Mouse (Mus musculus): ENCODE data around the gene Tekt4. TPM values are rescaled to one million over a fixed set of nuclear protein-coding genes. Genes with fewer than 3 reads are reported as not detected.

Gene Tekt4
- total RNA-seq, 2 experiments from 2014 or later: 0.26 TPM; not detected in 1

GRCm38 (mm10) chr17:25433223-25433616 lies 21.2 kb upstream of the Tekt4 start:
- peak; percentile 29 for DNase-seq

- peak; percentile 81 for DNase-seq
These were observed 20.5 kb upstream of the Tekt4 start, which contains the start of gene Cacna1h for GRCm38 (mm10) chr17:25433617-25434606. TSS of gene Cacna1h (minus strand) at chr17:25433783.

DNA sequence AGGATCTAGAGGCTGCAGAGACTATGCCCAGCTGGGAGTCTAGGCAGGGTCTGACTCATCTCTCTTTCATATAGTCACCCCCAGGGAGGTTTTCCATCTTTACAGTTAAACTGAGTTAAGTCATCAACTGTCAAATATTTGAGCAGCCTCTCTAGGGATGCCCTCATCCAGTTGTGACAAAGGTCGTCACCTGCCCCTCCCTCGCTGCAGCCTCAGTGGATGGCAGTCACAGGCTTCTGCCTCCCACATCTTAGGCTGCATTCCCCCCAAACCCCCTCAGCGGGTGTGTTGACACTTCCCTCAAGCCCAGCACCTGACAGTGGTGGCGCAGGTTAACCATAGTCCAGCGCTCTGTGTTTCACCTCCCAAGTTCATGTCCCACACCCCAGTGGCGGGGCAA lies 13.0 kb upstream of the Tekt4 start:
- no peak for DNase-seq

GRCm38 (mm10) chr17:25442889-25443288 lies 11.5 kb upstream of the Tekt4 start:
- DNase-seq: no peak

DNA sequence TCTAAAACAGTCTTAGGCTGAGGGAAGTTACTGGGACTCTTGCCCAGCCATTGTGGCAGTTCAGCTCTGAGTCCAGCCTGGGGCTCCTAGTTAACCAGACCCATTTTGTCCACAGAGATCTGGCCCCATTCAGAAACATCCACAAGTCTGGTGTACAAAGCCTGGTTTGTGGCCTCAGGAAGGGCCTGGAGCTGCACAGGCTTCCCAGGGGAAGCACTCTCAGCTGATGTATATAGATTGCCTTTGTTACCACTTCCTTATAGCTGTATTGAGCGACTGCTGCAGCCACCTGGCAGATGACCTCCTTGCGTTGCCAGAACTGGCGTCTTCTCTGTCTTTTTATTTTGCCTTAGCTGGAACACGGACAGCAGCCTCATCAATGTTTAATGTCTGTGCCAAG lies 9.3 kb upstream of the Tekt4 start:
- DNase-seq: no peak

- no peak for DNase-seq
These were observed 8.6 kb upstream of the Tekt4 start for GRCm38 (mm10) chr17:25445841-25446240.

DNA sequence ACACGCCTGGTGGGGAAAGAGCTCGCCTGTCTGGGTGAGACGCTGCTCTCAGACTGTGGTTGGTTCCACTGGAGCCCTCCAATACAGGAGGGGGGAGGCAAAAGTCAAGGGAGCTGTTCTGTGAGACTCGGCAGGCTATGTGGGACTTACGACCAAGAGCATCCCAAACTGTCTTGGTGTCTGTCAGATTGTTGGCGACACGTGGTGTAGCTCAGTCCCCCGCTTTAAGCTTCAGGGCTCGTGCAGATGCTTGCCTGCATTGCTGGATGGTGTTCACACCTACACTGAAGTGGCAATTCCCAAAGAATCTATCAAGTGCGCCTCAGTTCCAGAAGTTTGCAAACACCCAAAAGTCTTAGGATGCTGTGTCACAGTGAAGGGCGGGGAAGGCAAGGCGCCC lies 6.5 kb upstream of the Tekt4 start:
- DNase-seq: no peak

GRCm38 (mm10) chr17:25450329-25450728 lies 4.1 kb upstream of the Tekt4 start:
- no peak for DNase-seq

DNA sequence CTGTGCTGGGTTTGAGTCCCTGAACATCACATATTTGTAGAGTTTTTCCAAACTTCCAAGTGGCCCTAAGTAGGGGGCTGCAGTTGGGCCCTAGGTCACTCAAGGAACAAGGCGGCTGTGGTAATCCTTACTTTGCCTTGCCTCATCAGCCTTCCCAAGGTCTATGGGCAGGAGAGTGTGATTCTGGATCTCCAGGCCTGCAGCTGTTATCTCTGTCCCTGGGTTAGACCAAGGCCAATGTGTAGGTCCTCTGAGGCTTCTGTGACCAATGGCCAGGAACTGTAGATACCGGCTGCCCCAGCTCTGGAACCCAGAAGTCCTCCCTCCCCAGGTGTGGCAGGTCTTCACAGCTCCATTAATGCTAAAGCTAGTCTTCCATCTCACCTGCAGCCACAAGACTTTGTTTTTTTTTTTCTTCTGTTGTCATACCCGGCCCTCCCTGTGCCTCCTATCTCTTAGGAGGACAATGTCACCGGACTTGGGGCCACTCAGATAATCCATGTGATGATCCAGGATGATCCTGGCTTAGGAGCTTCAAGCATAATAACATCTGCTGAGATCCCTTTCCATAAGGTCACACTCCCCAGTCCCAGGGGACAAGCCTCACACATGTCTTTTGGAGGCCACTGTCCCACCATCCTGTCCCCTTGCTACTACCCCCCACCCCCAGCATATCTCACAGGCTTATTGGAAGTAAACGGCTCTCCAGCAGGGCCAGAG lies 2.0 kb upstream of the Tekt4 start:
- no peak for DNase-seq

- DNase-seq: no peak
These were observed 2.1 kb downstream of the Tekt4 start for GRCm38 (mm10) chr17:25456540-25456939.

GRCm38 (mm10) chr17:25462236-25462875 lies 7.9 kb downstream of the Tekt4 start:
- DNase-seq: peak; percentile 27

DNA sequence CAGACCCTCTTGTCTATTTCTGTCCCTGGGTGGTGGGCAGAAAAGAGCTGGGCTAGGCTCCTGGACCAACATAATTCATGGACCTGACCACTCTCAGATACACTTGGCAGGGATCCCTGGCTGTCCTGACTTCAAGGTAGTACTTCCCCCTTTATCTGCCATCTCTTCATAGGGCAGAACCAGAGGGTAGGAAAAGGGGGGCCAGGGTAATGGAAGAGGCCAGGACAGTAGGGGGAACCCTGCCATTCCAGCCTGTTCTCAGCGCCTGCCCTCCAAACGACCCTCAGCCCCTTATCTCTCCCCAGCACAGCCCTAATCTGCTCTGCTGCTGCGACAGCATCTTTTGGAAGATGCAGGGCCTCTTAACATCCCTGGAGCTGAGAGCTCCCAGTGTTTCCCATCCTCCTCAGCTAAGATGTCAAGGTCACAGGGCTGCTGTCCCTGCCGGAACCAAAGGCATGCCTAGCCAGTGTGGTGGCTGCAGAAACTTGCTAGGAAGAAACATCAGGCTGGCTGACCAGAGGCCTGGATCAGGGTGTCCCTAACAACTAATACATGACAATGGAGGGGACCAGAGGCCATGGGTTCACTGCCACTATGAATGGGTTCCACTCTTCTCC lies 9.0 kb downstream of the Tekt4 start:
- no peak for DNase-seq

GRCm38 (mm10) chr17:25464091-25464490 lies 9.7 kb downstream of the Tekt4 start:
- no peak for DNase-seq

GRCm38 (mm10) chr17:25466257-25466656 lies 11.8 kb downstream of the Tekt4 start:
- DNase-seq: no peak

- DNase-seq: no peak
These were observed 13.4 kb downstream of the Tekt4 start for GRCm38 (mm10) chr17:25467781-25468180.

- DNase-seq: no peak
These were observed 13.9 kb downstream of the Tekt4 start for GRCm38 (mm10) chr17:25468301-25468700.

- DNase-seq: peak; percentile 79
These were observed 15.4 kb downstream of the Tekt4 start for GRCm38 (mm10) chr17:25469798-25470197.

GRCm38 (mm10) chr17:25471418-25471817 lies 17.0 kb downstream of the Tekt4 start:
- DNase-seq: peak; percentile 19

- no peak for DNase-seq
These were observed 17.6 kb downstream of the Tekt4 start for GRCm38 (mm10) chr17:25472044-25472443.

GRCm38 (mm10) chr17:25474330-25475077 lies 20.1 kb downstream of the Tekt4 start:
- peak; percentile 75 for DNase-seq

DNA sequence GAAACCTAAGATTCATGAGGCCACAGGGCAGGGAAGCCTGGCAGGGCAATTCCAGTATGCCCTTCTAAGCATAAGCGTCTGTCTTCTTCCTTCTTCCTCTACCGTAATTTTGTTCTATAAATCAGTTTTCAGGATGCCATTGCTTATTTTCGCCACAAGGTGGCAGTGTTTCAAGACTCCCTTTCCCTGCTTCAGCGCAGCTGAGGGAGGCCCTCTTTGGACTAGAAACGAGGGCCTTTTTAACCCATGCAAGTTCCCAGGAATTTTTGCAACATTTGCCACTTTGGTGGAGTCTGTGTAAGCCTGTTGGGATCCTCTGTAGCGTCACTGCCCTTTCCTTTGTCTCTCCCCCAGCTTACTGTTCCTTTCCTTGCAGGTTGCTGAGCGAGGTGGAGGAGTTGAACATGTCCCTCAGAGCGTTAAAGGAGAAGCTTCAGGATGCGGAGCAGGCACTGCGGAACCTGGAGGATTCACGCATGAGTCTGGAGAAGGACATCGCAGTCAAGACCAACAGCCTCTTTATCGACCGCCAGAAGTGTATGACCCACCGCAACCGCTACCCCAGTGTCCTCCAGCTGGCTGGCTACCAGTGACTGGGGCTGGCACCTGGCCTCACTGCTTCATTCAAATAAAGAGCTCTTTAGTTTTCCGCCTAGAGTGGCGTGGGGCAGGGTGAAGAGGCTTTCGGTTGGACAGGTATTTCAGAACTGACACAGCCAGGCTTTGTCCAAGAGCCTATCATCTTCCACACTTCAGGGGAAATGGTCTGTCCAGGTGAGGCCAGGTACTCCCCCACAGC lies 21.7 kb downstream of the Tekt4 start:
- peak; percentile 68 for DNase-seq

Measured in heart, postnatal 4 days (tissue).